Mouse (Mus musculus): ENCODE measurements around the gene Bckdha. TPM values are rescaled to one million over a fixed set of nuclear protein-coding genes. Genes with fewer than 3 reads are reported as not detected.

The Bckdha gene
- polyA plus RNA-seq, 1 experiment from 2014 or later = 96.3 TPM

DNA sequence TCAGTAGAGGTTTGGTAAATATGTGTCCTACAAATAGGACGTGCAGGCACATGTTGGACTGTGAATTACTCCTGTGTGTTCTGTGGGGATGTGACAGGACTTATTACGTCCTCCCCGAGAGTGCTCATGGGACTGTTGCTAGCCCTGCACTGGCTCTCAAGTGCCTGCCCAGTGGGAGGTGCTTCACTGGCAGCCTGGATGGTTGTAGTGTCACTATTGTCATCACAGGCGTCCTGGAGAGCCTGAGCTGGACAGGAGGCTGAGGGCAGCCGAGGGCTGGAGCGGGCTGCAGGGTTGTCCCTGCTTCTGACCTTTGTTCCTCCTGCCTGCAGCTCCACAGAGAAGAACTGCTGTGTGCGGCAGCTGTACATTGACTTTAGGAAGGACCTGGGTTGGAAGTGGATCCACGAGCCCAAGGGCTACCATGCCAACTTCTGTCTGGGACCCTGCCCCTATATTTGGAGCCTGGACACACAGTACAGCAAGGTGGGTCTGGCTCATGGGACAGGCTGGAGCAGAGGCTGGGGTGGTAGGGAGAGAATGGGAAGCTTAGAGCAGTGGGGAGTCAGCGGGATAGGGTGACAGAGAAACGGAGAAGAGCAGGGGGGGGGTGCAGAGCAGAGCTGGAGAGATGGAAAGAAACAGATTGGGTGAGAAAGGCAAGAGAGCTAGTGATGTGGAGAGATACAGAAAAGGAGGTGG is 45.2 kb upstream of the Bckdha start:
- WGBS = 38% methylated on average over 10 of the region's 10 CpGs
- DNase-seq (ENCODE audit: low spot score) = no peak
- H3K36me3 ChIP-seq (ENCODE audit: insufficient read depth, low read length) = 0 out of 2 replicates have a peak, but pooled peaks cover 4% of the 10 kb centered on the region

DNA sequence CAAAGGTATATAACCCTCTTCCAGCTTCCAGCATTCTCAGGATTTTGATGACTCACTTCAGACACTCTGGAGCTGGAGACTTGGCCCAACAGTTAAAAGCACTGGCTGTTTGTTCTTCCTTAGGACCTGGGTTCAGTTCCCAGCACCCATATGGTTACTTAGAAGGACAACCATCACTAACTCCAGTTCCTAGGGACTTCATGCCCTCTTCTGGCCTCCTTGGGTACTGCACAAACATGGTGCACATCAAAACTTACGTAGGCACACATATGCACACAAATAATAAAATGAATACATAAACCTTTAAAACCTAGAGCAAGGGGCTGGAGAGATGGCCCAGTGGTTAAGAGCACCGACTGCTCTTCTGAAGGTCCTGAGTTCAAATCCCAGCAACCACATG is 43.6 kb upstream of the Bckdha start:
- Histone ChIP-seq H3K9ac (ENCODE audit: low read depth, low read length) (no peak overlapping the region), H3K27ac (no peak overlapping the region), H3K4me1 (replicated peaks; ENCODE audit: insufficient read depth, low read length) (peaks cover 10% of the 10 kb centered on the region; the same call in 1 of the 2 replicates), H3K4me2 (ENCODE audit: low read length) (no peak overlapping the region), H3K36me3 (ENCODE audit: insufficient read depth, low read length) (0 out of 2 replicates have a peak, but pooled peaks cover 4% of the 10 kb centered on the region), H3K4me3 (replicated peaks; ENCODE audit: low read depth, low read length) (no peak overlapping the region), H3K9me3 (replicated peaks; ENCODE audit: low read length) (no peaks in the 10 kb centered on the region), H3K27me3 (ENCODE audit: insufficient read depth, low read length) (no peaks in the 10 kb centered on the region)
- DNase-seq (ENCODE audit: low spot score) (no peak), ATAC-seq (replicated peaks; ENCODE audit: low FRiP score, low read depth) (no peak)
- 98% methylated on average over 2 of the region's 2 CpGs for WGBS
- peak; percentile 44; the same call in 1 of the 2 replicates for TF ChIP-seq CTCF (IDR thresholded peaks at IDR 0.05; ENCODE audit: low read depth)

More for the DNA sequence above, 45.2 kb upstream of the Bckdha start:
- TF ChIP-seq CTCF (IDR thresholded peaks at IDR 0.05; ENCODE audit: low read depth) = no peak
- no peak overlapping the region for H3K9ac ChIP-seq (ENCODE audit: low read depth, low read length)
- ATAC-seq (replicated peaks; ENCODE audit: low FRiP score, low read depth) = no peak
- no peak overlapping the region for H3K27ac ChIP-seq
- H3K27me3 ChIP-seq (ENCODE audit: insufficient read depth, low read length) = no peaks in the 10 kb centered on the region
- peaks cover 18% of the 10 kb centered on the region for H3K4me1 ChIP-seq (replicated peaks; ENCODE audit: insufficient read depth, low read length)
- H3K9me3 ChIP-seq (replicated peaks; ENCODE audit: low read length) = no peaks in the 10 kb centered on the region
- no peak overlapping the region for H3K4me2 ChIP-seq (ENCODE audit: low read length)
- no peak overlapping the region for H3K4me3 ChIP-seq (replicated peaks; ENCODE audit: low read depth, low read length)

DNA sequence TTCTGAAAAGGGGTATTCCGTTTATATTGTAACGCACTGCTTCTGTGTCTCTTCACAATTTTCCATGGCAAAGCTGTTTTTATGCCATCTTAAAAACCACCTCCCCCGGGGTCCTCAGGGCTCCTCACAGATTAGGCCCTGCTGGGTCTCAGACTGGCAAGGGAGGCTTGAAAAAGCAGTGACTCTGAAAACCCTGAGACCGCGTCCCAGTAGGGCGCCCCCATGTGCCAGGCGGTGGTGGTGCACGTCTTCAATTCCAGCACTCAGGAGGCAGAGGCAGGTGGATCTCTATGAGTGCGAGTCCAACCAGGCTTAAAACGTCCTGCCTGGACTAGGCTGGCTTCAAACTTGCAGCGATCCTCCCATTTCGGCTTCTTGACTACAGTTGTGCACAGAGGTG is 42.0 kb upstream of the Bckdha start:
- Histone ChIP-seq H3K4me2 (ENCODE audit: low read length) (no peak overlapping the region), H3K9ac (ENCODE audit: low read depth, low read length) (no peak overlapping the region), H3K4me3 (replicated peaks; ENCODE audit: low read depth, low read length) (no peak overlapping the region), H3K9me3 (replicated peaks; ENCODE audit: low read length) (no peaks in the 10 kb centered on the region), H3K36me3 (ENCODE audit: insufficient read depth, low read length) (0 out of 2 replicates have a peak, but pooled peaks cover 4% of the 10 kb centered on the region), H3K27ac (no peak overlapping the region), H3K27me3 (ENCODE audit: insufficient read depth, low read length) (no peaks in the 10 kb centered on the region), H3K4me1 (replicated peaks; ENCODE audit: insufficient read depth, low read length) (0 out of 2 replicates have a peak, but pooled peaks cover 3% of the 10 kb centered on the region)
- no peak for DNase-seq (ENCODE audit: low spot score)
- WGBS = 83% methylated on average over 12 of the region's 12 CpGs
- TF ChIP-seq CTCF (IDR thresholded peaks at IDR 0.05; ENCODE audit: low read depth) = peak; percentile 28; the same call in 1 of the 2 replicates
- ATAC-seq (replicated peaks; ENCODE audit: low FRiP score, low read depth) = no peak

DNA sequence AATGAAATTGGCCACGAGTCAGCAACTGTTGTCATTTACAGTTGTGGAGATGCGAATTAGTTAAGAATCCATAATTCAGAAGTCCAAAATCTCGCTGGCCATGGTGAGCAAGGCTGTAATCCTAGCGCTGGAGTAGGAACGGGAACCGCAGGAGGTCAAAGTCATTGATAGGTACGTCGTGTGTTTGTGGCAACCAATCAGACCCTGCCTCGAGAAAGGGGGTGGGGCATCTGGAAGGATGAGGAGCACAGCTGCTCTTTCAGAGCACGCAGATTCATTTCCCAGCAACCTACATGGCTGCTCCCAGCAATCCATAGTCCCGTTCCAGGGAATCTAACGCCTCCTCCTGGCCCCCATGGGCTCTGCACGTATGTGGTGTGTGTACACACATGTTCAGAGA is 41.1 kb upstream of the Bckdha start:
- 0 out of 2 replicates have a peak, but pooled peaks cover 3% of the 10 kb centered on the region for H3K4me1 ChIP-seq (replicated peaks; ENCODE audit: insufficient read depth, low read length)
- no peak for TF ChIP-seq CTCF (IDR thresholded peaks at IDR 0.05; ENCODE audit: low read depth)
- WGBS = 61% methylated on average over 13 of the region's 13 CpGs
- 0 out of 2 replicates have a peak, but pooled peaks cover 4% of the 10 kb centered on the region for H3K36me3 ChIP-seq (ENCODE audit: insufficient read depth, low read length)
- H3K4me2 ChIP-seq (ENCODE audit: low read length) = no peak overlapping the region
- DNase-seq (ENCODE audit: low spot score) (no peak), ATAC-seq (replicated peaks; ENCODE audit: low FRiP score, low read depth) (no peak)
- no peak overlapping the region for H3K9ac ChIP-seq (ENCODE audit: low read depth, low read length)
- no peak overlapping the region for H3K4me3 ChIP-seq (replicated peaks; ENCODE audit: low read depth, low read length)
- no peaks in the 10 kb centered on the region for H3K27me3 ChIP-seq (ENCODE audit: insufficient read depth, low read length)
- H3K9me3 ChIP-seq (replicated peaks; ENCODE audit: low read length) = no peaks in the 10 kb centered on the region
- no peak overlapping the region for H3K27ac ChIP-seq

DNA sequence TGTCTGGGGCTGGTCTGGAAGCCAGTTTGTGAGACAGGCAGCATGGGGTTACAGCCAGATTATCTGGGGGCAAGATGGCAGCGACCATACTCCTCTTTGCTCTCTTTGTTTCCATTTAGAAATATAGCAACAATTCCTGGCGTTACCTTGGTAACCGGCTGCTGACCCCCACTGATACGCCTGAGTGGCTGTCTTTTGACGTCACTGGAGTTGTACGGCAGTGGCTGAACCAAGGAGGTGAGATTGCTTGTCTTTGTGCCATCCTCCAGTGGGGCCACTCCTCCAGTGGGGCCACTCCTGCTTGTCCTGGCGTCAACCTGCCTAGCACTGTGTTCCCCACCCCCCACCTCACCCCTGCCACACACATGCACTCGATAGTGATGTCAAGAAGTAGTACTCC is 35.3 kb upstream of the Bckdha start:
- 63% methylated on average over 8 of the region's 8 CpGs for WGBS
- Histone ChIP-seq H3K27ac (no peak overlapping the region), H3K4me3 (replicated peaks; ENCODE audit: low read depth, low read length) (no peak overlapping the region), H3K27me3 (ENCODE audit: insufficient read depth, low read length) (no peaks in the 10 kb centered on the region), H3K9me3 (replicated peaks; ENCODE audit: low read length) (no peaks in the 10 kb centered on the region), H3K4me1 (replicated peaks; ENCODE audit: insufficient read depth, low read length) (0 out of 2 replicates have a peak, but pooled peaks cover 7% of the 10 kb centered on the region), H3K4me2 (ENCODE audit: low read length) (no peak overlapping the region), H3K36me3 (ENCODE audit: insufficient read depth, low read length) (no peaks in the 10 kb centered on the region), H3K9ac (ENCODE audit: low read depth, low read length) (no peak overlapping the region)
- DNase-seq (ENCODE audit: low spot score) (no peak), ATAC-seq (replicated peaks; ENCODE audit: low FRiP score, low read depth) (no peak)
- TF ChIP-seq CTCF (IDR thresholded peaks at IDR 0.05; ENCODE audit: low read depth) = no peak

DNA sequence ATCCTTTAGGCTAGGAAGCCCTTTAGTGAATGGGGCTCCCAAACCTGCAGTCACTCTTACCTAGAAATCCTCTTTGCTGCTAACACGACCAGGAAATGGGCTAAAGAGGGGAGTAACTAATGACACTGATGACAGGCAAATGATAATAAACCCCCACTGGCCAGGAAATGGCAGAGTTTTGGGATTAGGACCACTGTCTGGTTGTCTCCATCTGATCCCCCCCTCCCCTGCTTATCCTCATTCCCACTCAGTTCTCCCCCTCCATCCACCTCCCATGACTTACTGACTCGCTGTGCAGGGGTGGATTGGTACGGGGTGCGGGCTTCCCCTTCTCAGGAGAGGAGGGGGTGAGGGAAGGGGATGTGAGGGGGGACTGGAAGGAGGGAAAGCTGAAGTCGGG is 31.3 kb upstream of the Bckdha start:
- Histone ChIP-seq H3K9ac (ENCODE audit: low read depth, low read length) (no peak overlapping the region), H3K27me3 (ENCODE audit: insufficient read depth, low read length) (no peaks in the 10 kb centered on the region), H3K36me3 (ENCODE audit: insufficient read depth, low read length) (no peaks in the 10 kb centered on the region), H3K4me1 (replicated peaks; ENCODE audit: insufficient read depth, low read length) (peaks cover 28% of the 10 kb centered on the region; the same call in 1 of the 2 replicates), H3K4me3 (replicated peaks; ENCODE audit: low read depth, low read length) (peak overlapping the region; percentile 77; the same call in 1 of the 2 replicates), H3K4me2 (ENCODE audit: low read length) (peak overlapping the region; percentile 92), H3K9me3 (replicated peaks; ENCODE audit: low read length) (no peaks in the 10 kb centered on the region), H3K27ac (0 out of 2 replicates have a peak overlapping the region, but pooled peaks have one; percentile 13)
- WGBS = 28% methylated on average over 5 of the region's 5 CpGs
- ATAC-seq (replicated peaks; ENCODE audit: low FRiP score, low read depth) (no peak), DNase-seq (ENCODE audit: low spot score) (no peak)
- TF ChIP-seq CTCF (IDR thresholded peaks at IDR 0.05; ENCODE audit: low read depth) = no peak

Measured in kidney, postnatal 0 days (tissue).